Comparison of ENCODE assay signal across 20 mouse cellular contexts in the genomic region with DNA sequence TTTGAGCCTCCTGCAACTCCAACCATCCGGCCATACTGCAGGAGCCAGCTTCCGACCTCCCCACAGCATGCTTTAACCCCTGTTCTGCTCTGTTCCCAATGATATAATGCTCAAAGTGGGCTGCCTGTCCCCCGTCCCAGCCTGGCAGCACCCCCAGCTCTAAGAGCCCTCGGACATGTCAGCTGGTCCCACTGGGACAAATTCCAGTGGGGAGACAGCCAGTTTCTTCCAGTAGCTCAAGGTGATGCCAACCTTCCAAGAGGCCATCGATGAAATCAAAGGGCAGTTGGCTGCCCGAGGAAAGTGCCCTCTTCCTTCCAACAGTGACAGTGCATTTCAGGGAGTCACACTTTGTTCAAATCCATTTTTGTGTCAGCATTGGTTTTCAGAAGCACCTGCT. TPM values are rescaled to one million over a fixed set of nuclear protein-coding genes. Genes with fewer than 3 reads are reported as not detected.
DNase-seq lines count a peak whose midpoint lies in the region; ATAC-seq and TF ChIP-seq lines count a peak whose summit lies in the region.
"Had no signal": no experiment of that assay in that cellular context is flagged by ENCODE, and none has a peak within 500 bp of the region (broad histone marks: within the 10 kb centered on the region; RNA-seq: fewer than 3 reads in every experiment).

No protein-coding gene starts in this region.

- H3K79me2 ChIP-seq in liver, adult 2 months (ENCODE audit: control insufficient read depth, insufficient read depth, low read length): no peaks in the 10 kb centered on the region

- H3K9ac ChIP-seq in hindbrain, embryonic 14.5 days: no peak overlapping the region
- H3K9ac ChIP-seq in liver, adult 2 months (ENCODE audit: low read depth, low read length): no peak overlapping the region
- no peak overlapping the region for H3K9ac ChIP-seq in liver, embryonic 12.5 days
- H3K9ac ChIP-seq: embryonic facial prominence, embryonic 13.5 days; heart, embryonic 12.5 days; limb, embryonic 12.5 days; liver, embryonic 14.5 days; midbrain, embryonic 13.5 days; stomach, embryonic 15.5 days had no signal

- no peak for TF ChIP-seq CTCF in liver, adult 2 months (IDR thresholded peaks at IDR 0.05; ENCODE audit: low read depth, low read length)
- no peak for TF ChIP-seq CTCF in cortical plate, adult 2 months (IDR thresholded peaks at IDR 0.05; ENCODE audit: extremely low read depth, insufficient read depth, low read length)

- DNase-seq in cerebellum, postnatal 4 days (ENCODE audit: low spot score in 2 of 2): no peak
- DNase-seq in hindbrain, embryonic 14.5 days (ENCODE audit: low spot score): no peak
- no peak for DNase-seq in hindbrain, embryonic 10.5 days (ENCODE audit: low spot score)
- DNase-seq in liver, adult 2 months (ENCODE audit: extremely low read depth, low read depth, low spot score): peak; percentile 74
- no peak for DNase-seq in embryo, embryonic 10.5 days (ENCODE audit: low spot score)
- DNase-seq: heart, postnatal 14 days; kidney, postnatal 36 days; retina, postnatal 1 day; thymus, adult 18-20 months had no signal

- H3K27me3 ChIP-seq in hindbrain, embryonic 14.5 days (ENCODE audit: control insufficient read depth, insufficient read depth, low read length): no peaks in the 10 kb centered on the region
- no peaks in the 10 kb centered on the region for H3K27me3 ChIP-seq in hindbrain, embryonic 10.5 days (ENCODE audit: insufficient read depth, poor library complexity, severe bottlenecking)
- H3K27me3 ChIP-seq in liver, adult 2 months (ENCODE audit: control insufficient read depth, insufficient read depth, low read length): no peaks in the 10 kb centered on the region
- H3K27me3 ChIP-seq in liver, embryonic 12.5 days (replicated peaks): no peaks in the 10 kb centered on the region
- H3K27me3 ChIP-seq: CH12.LX; embryonic facial prominence, embryonic 13.5 days; heart, embryonic 12.5 days; limb, embryonic 12.5 days; midbrain, embryonic 13.5 days; stomach, embryonic 15.5 days had no signal

- no peaks in the 10 kb centered on the region for H3K9me3 ChIP-seq in hindbrain, embryonic 14.5 days (ENCODE audit: control insufficient read depth, low read length)
- H3K9me3 ChIP-seq in hindbrain, embryonic 10.5 days: 0 out of 2 replicates have a peak, but pooled peaks cover 2% of the 10 kb centered on the region
- no peaks in the 10 kb centered on the region for H3K9me3 ChIP-seq in liver, embryonic 12.5 days (replicated peaks)
- H3K9me3 ChIP-seq: embryonic facial prominence, embryonic 13.5 days; heart, embryonic 12.5 days; limb, embryonic 12.5 days; midbrain, embryonic 13.5 days; stomach, embryonic 15.5 days had no signal

- WGBS in hindbrain, embryonic 14.5 days: 81% methylated on average over 6 of the region's 6 CpGs
- WGBS in hindbrain, embryonic 10.5 days: 84% methylated on average over 6 of the region's 6 CpGs
- WGBS in liver, adult 2 months: 74% methylated on average over 6 of the region's 6 CpGs
- 58% methylated on average over 6 of the region's 6 CpGs for WGBS in liver, embryonic 12.5 days (ENCODE audit: insufficient replicate concordance)

- H3K36me3 ChIP-seq in hindbrain, embryonic 14.5 days (replicated peaks; ENCODE audit: control insufficient read depth, insufficient read depth): peaks cover 87% of the 10 kb centered on the region
- peaks cover 90% of the 10 kb centered on the region for H3K36me3 ChIP-seq in hindbrain, embryonic 10.5 days
- H3K36me3 ChIP-seq in liver, adult 2 months (ENCODE audit: control insufficient read depth, insufficient read depth, low read length): no peaks in the 10 kb centered on the region
- H3K36me3 ChIP-seq in liver, embryonic 12.5 days: 0 out of 2 replicates have a peak, but pooled peaks cover 3% of the 10 kb centered on the region

- peak overlapping the region; percentile 51; the same call in 1 of the 2 replicates for H3K27ac ChIP-seq in hindbrain, embryonic 14.5 days
- no peak overlapping the region for H3K27ac ChIP-seq in hindbrain, embryonic 10.5 days
- no peak overlapping the region for H3K27ac ChIP-seq in liver, adult 2 months (replicated peaks; ENCODE audit: insufficient read depth, low read depth, low read length)
- H3K27ac ChIP-seq in liver, embryonic 12.5 days: no peak overlapping the region
- H3K27ac ChIP-seq in cortical plate, adult 2 months (ENCODE audit: insufficient read depth, low read length): peak overlapping the region; percentile 4
- H3K27ac ChIP-seq: embryonic facial prominence, embryonic 13.5 days; limb, embryonic 12.5 days; liver, embryonic 14.5 days; macrophage; stomach, embryonic 15.5 days had no signal

- no peak for TF ChIP-seq POLR2A in liver, adult 2 months (IDR thresholded peaks at IDR 0.05; ENCODE audit: extremely low read depth, insufficient read depth, low read length)
- no peak for TF ChIP-seq POLR2A in cortical plate, adult 2 months (IDR thresholded peaks at IDR 0.05; ENCODE audit: extremely low read depth, insufficient read depth, low read length)

- 0 out of 2 replicates have a peak, but pooled peaks cover 9% of the 10 kb centered on the region for H3K4me1 ChIP-seq in hindbrain, embryonic 14.5 days (replicated peaks; ENCODE audit: control insufficient read depth, insufficient read depth, low read length)
- 0 out of 2 replicates have a peak, but pooled peaks cover 8% of the 10 kb centered on the region for H3K4me1 ChIP-seq in hindbrain, embryonic 10.5 days (replicated peaks)
- H3K4me1 ChIP-seq in liver, adult 2 months (ENCODE audit: control insufficient read depth, insufficient read depth, low read length): no peaks in the 10 kb centered on the region
- 0 out of 2 replicates have a peak, but pooled peaks cover 9% of the 10 kb centered on the region for H3K4me1 ChIP-seq in liver, embryonic 12.5 days
- peaks cover 6% of the 10 kb centered on the region for H3K4me1 ChIP-seq in cortical plate, adult 2 months (ENCODE audit: control insufficient read depth, insufficient read depth, low read length)
- H3K4me1 ChIP-seq: limb, embryonic 12.5 days; stomach, embryonic 15.5 days had no signal

- H3K4me3 ChIP-seq in hindbrain, embryonic 14.5 days (replicated peaks; ENCODE audit: low read length): no peak overlapping the region
- no peak overlapping the region for H3K4me3 ChIP-seq in hindbrain, embryonic 10.5 days
- no peak overlapping the region for H3K4me3 ChIP-seq in liver, adult 2 months (ENCODE audit: insufficient read depth, low read depth, low read length)
- no peak overlapping the region for H3K4me3 ChIP-seq in liver, embryonic 12.5 days
- H3K4me3 ChIP-seq in cortical plate, adult 2 months (ENCODE audit: insufficient read depth, low read length): no peak overlapping the region
- H3K4me3 ChIP-seq: embryonic facial prominence, embryonic 13.5 days; heart, embryonic 12.5 days; limb, embryonic 12.5 days; midbrain, embryonic 13.5 days; stomach, embryonic 15.5 days had no signal

- 0 out of 2 replicates have a peak, but pooled peaks have one; percentile 15 for ATAC-seq in cerebellum, adult (ENCODE audit: insufficient number of reproducible peaks, low FRiP score, low TSS enrichment)
- no peak for ATAC-seq in hindbrain, embryonic 14.5 days (ENCODE audit: low FRiP score)
- no peak for ATAC-seq in liver, embryonic 12.5 days

- H3K4me2 ChIP-seq in hindbrain, embryonic 14.5 days (replicated peaks): no peak overlapping the region
- no peak overlapping the region for H3K4me2 ChIP-seq in liver, embryonic 12.5 days
- H3K4me2 ChIP-seq: embryonic facial prominence, embryonic 13.5 days; limb, embryonic 12.5 days; midbrain, embryonic 13.5 days; stomach, embryonic 15.5 days had no signal

RNA-seq across cellular contexts. Expression of a gene that starts 20.3 kb away (rescaled TPM):
- polyA plus RNA-seq in hindbrain, embryonic 14.5 days (2014; fragmentation: Nextera tagmentation; extraction: Ambion mirVana): 73.8 and 77.9 TPM in 2 replicates
- polyA plus RNA-seq in hindbrain, embryonic 10.5 days (2016; fragmentation: Nextera tagmentation; extraction: Ambion mirVana): 23.9 and 32.5 TPM in 2 replicates
- 0.55 and 1.0 TPM in 2 replicates for total RNA-seq in liver, adult 2 months (2014; rRNA removed)
- 0.68 and 0.99 TPM in 2 replicates for polyA plus RNA-seq in liver, adult 2 months (2012; rRNA removed)
- polyA plus RNA-seq in liver, embryonic 12.5 days (2016; fragmentation: Nextera tagmentation; extraction: Ambion mirVana): 1.7 and 1.9 TPM in 2 replicates
- polyA plus RNA-seq in cortical plate, adult 2 months (2012; rRNA removed): 123 and 130 TPM in 2 replicates

RNA-seq across cellular contexts. Expression of a gene that starts 41.4 kb away (rescaled TPM):
- 11.8 and 12.4 TPM in 2 replicates for polyA plus RNA-seq in hindbrain, embryonic 14.5 days (2014; fragmentation: Nextera tagmentation; extraction: Ambion mirVana)
- polyA plus RNA-seq in hindbrain, embryonic 10.5 days (2016; fragmentation: Nextera tagmentation; extraction: Ambion mirVana): 13.1 and 16.0 TPM in 2 replicates
- total RNA-seq in liver, adult 2 months (2014; rRNA removed): 18.3 and 18.6 TPM in 2 replicates
- polyA plus RNA-seq in liver, adult 2 months (2012; rRNA removed): 3.7 and 4.2 TPM in 2 replicates
- polyA plus RNA-seq in liver, embryonic 12.5 days (2016; fragmentation: Nextera tagmentation; extraction: Ambion mirVana): 15.4 and 16.7 TPM in 2 replicates
- polyA plus RNA-seq in cortical plate, adult 2 months (2012; rRNA removed): 10.2 and 11.0 TPM in 2 replicates

Comparison
In these comparisons a context has a peak if more than half of its experiments do, and no peak if none do; other contexts are left out.
1. H3K27ac ChIP-seq: peak in hindbrain, embryonic 14.5 days (single experiment) and cortical plate, adult 2 months (single experiment); none in hindbrain, embryonic 10.5 days (single experiment), liver, adult 2 months (single experiment) and liver, embryonic 12.5 days (single experiment).